Mouse (Mus musculus): ENCODE data around the gene Ppbp. TPM values are rescaled to one million over a fixed set of nuclear protein-coding genes. Genes with fewer than 3 reads are reported as not detected.
A peak's percentile ranks its signal among the peaks of the same experiment; 100 is the strongest.
"Not testable (repeated sequence)": the region's sequence is repeated elsewhere in the genome, so short reads cannot be mapped to it uniquely, and the experiment has no call there.

Ppbp gene
- polyA plus RNA-seq, 1 experiment from 2014 or later = 3.0 TPM

DNA sequence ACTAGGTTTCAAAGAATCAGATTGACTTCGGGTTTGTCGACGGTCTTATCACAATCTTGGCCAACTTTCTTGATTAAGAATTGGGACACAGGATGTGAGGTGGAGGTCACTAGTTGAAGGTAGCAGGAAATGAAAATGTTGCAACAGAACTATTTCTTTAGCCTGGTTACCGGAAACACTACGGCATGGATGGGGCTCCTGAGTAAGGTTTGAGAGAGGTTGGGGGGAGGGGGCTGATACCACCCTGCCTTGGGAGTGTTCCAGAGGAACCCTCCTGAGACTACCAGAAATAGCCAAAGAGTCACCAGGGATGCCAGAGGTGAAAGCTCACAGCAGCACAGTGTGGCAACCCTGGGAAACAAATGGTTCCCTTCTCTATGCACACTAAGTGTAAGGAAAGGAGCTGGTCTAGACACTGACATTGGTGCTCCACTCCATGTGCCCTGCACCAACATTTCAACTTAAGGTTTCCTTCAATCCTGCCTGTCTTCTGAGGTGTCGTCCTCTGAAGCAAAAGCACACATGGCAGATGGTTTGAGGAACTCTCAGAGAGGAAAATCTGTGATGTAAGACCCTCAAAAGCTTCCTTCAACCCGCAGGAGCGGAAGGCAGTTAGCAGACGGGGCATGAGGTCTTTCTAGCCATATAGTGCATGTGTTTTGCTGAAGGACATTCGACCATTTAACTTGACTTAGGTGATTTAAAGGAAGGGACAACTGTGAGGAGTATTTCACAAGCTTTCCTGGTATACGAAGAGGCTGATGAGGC lies 21.2 kb downstream of the Ppbp start:
- H3K27me3 ChIP-seq = no peaks in the 10 kb centered on the region
- peak overlapping the region; percentile 41 for H3K4me2 ChIP-seq
- no peak; the same call in 1 of the 2 replicates for ATAC-seq (replicated peaks; ENCODE audit: low FRiP score)
- H3K9ac ChIP-seq = no peak overlapping the region
- 0 out of 2 replicates have a peak overlapping the region, but pooled peaks have one; percentile 9 for H3K4me3 ChIP-seq (replicated peaks)
- H3K27ac ChIP-seq = peak overlapping the region; percentile 72
- 40% methylated on average over 11 of the region's 11 CpGs for WGBS
- H3K4me1 ChIP-seq = peaks cover 24% of the 10 kb centered on the region
- no peaks in the 10 kb centered on the region for H3K36me3 ChIP-seq
- no peaks in the 10 kb centered on the region for H3K9me3 ChIP-seq (replicated peaks)

DNA sequence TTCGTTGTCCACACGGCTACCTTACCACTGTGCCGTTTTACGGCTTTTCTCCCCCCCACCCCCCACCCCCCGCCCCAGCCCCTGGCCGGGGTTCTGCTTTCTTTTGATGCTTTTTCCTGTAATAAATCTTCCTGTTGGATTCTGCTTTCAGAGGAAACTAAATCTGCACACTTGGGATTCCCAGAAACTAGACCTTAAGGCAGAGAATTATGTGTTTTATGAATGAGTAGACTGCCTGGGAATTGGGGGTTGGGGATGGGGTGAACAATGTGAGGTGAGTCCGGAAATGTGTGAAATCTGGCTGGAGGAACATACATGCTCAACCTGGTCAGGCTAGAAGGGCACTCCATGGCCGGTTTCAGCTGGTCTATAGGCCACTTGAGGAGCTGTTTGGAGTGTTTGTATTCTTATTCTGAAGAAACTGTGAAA lies 21.8 kb downstream of the Ppbp start:
- ATAC-seq (replicated peaks; ENCODE audit: low FRiP score) = peak; percentile 78
- Histone ChIP-seq H3K4me3 (replicated peaks) (0 out of 2 replicates have a peak overlapping the region, but pooled peaks have one; percentile 9), H3K9me3 (replicated peaks) (no peaks in the 10 kb centered on the region), H3K27ac (peak overlapping the region; percentile 72), H3K27me3 (no peaks in the 10 kb centered on the region), H3K4me1 (peaks cover 24% of the 10 kb centered on the region), H3K4me2 (peak overlapping the region; percentile 41), H3K36me3 (no peaks in the 10 kb centered on the region), H3K9ac (no peak overlapping the region)
- 14% methylated on average over 8 of the region's 8 CpGs for WGBS

DNA sequence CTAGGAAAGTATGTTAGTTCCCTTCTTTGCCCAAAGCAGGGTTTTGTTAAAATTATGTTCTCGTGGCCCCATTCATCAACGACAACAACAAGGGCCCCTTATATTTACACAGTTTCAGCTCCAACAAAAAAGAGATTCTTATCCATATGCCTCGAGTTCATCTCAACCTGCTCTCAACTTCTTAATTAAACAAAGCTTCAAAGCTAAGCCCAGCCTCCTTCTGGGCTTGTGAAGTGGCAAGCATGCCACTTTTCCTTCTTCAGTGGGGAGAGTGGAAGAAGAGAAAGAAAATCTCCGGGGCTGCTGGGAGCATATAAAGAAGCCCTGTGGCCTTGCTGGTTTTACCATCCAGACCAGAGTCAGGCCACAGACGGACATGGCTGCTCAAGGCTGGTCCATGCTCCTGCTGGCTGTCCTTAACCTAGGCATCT lies 25.9 kb downstream of the Ppbp start, which contains the start of gene Cxcl15:
Gene Cxcl15, plus strand, starts transcription at position 340 of the 431 bp plus-strand sequence.
- no peak within 1 kb of the TSS for H3K27ac ChIP-seq
- 68% methylated on average over 5 of the region's 5 CpGs for WGBS
- no peaks in the 10 kb centered on the region for H3K9me3 ChIP-seq (replicated peaks)
- H3K9ac ChIP-seq = no peak within 1 kb of the TSS
- no peak within 1 kb of the TSS for H3K4me3 ChIP-seq (replicated peaks)
- H3K4me2 ChIP-seq = no peak within 1 kb of the TSS
- H3K4me1 ChIP-seq = peaks cover 13% of the 10 kb centered on the region
- no peaks in the 10 kb centered on the region for H3K27me3 ChIP-seq
- H3K36me3 ChIP-seq = no peaks in the 10 kb centered on the region
- ATAC-seq (replicated peaks; ENCODE audit: low FRiP score) = no peak

DNA sequence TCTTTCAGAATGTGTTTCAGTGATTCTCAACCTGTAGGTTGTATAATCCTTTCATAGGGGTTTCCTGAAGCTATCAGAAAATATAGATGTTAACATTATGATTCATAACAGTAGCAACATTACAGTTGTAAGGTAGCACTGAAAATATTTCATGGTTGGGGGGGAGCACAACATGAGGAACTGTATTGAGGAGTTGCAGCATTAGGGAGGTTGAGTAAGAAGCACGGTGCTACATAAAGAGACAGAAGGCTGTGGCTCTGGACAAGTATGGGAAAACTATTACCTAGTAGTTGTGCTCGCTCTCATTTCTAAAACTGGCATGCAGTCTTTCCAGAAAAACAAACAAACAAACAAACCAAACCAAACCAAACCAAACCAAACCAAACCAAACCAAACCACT lies 27.1 kb downstream of the Ppbp start:
- H3K9ac ChIP-seq; H3K9me3 ChIP-seq (replicated peaks); H3K27ac ChIP-seq; H3K4me2 ChIP-seq; H3K4me1 ChIP-seq; H3K27me3 ChIP-seq; ATAC-seq (replicated peaks; ENCODE audit: low FRiP score); H3K4me3 ChIP-seq (replicated peaks); H3K36me3 ChIP-seq: not testable (repeated sequence)
- 88% methylated on average over 2 of the region's 2 CpGs for WGBS

DNA sequence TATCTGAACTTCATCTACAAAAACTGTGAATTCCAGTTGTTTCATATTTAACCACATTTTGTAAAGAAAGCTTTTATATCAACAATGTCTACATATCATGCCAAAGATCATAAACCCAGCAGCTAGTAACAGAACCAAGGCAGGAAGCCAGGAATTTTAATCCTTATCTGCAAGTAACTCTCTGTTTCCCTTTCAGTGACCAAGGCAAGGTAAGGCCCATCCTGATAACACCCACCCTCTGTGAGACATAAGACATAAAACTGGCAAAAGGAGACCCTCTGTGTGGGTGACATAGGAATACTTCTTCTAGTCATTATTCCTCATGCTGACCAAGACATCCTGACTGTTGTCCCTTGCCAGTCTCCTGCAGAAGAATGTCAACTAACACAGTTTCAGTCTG lies 36.3 kb downstream of the Ppbp start:
- ATAC-seq (replicated peaks; ENCODE audit: low FRiP score) = no peak
- no peak overlapping the region for H3K9ac ChIP-seq
- no peaks in the 10 kb centered on the region for H3K9me3 ChIP-seq (replicated peaks)
- no peaks in the 10 kb centered on the region for H3K27me3 ChIP-seq
- no peak overlapping the region for H3K4me3 ChIP-seq (replicated peaks)
- H3K36me3 ChIP-seq = no peaks in the 10 kb centered on the region
- no peaks in the 10 kb centered on the region for H3K4me1 ChIP-seq
- no peak overlapping the region for H3K4me2 ChIP-seq
- no peak overlapping the region for H3K27ac ChIP-seq

DNA sequence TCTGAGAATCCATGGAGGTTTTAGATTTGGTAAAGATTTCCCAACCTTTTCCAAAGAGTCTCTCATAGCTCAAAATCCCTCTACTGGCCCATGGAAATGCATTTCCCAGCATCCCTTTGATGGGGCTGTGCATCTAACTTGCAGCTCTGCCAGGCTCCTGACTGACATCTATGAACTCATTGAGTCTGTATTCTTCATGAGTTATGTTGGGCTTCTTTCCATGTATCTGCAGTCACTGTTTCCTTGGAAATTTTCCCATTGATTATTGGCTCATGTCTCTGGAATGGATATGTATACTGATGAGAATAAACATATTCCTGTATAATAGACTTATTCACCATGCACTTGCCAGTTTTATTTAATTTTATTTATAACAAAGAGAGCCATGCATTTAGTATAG lies 37.7 kb downstream of the Ppbp start:
- Histone ChIP-seq H3K4me3 (replicated peaks) (no peak overlapping the region), H3K9me3 (replicated peaks) (no peaks in the 10 kb centered on the region), H3K27me3 (no peaks in the 10 kb centered on the region), H3K36me3 (no peaks in the 10 kb centered on the region), H3K9ac (no peak overlapping the region), H3K4me1 (no peaks in the 10 kb centered on the region), H3K4me2 (no peak overlapping the region), H3K27ac (no peak overlapping the region)
- no peak for ATAC-seq (replicated peaks; ENCODE audit: low FRiP score)

DNA sequence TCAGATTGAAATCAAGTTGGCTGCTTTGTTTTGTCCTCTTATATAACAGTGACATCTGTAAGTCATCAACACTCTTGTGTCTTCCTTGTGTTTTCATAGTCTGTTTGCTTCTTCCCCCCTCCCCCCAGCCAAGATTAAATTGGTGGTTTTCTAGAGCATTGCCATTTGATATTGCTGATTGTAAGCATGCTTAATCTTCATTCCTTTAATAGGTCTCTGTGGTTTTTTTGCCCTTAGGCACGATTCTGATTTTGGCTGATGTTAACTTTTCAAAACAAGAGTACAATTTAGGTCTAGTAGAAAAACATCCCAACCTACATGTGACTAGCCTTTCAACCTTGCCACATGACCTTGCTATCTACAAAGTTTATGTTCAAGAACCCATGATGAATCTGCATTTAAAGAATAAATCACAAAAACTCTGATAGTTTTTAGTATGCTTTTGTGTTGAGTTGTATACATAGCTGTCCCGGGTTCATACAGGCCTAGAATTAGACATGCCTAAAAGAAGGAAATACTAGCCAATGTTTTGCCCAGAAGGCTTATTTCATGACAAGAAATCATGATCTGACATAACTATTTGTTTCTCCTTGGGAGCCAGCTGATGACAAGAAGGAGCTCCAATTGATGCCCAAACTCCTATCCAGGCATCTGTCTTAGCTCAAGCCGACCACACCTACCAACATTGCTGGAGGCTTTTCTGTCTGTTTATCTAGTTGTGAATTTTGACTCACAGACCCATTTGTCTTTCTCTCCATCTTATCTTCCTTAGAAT lies 39.0 kb downstream of the Ppbp start:
- H3K4me3 ChIP-seq (replicated peaks) = no peak overlapping the region
- no peak overlapping the region for H3K27ac ChIP-seq
- no peaks in the 10 kb centered on the region for H3K36me3 ChIP-seq
- H3K27me3 ChIP-seq = no peaks in the 10 kb centered on the region
- no peaks in the 10 kb centered on the region for H3K9me3 ChIP-seq (replicated peaks)
- no peaks in the 10 kb centered on the region for H3K4me1 ChIP-seq
- no peak for ATAC-seq (replicated peaks; ENCODE audit: low FRiP score)
- no peak overlapping the region for H3K4me2 ChIP-seq
- 62% methylated on average over 3 of the region's 3 CpGs for WGBS
- no peak overlapping the region for H3K9ac ChIP-seq

Small RNA genes lying within 50 kb of the gene (microRNA-seq; reads per million reads assigned to microRNA genes)
- gene Gm24322 = not detected

Other genes with a start within 250 kb of the Ppbp start
- 7.8 and 8.0 TPM in 2 replicates for gene Afm, start 249.6 kb upstream of the Ppbp start, polyA plus RNA-seq (2015; fragmentation: Nextera tagmentation; extraction: Ambion mirVana)
- gene 5830473C10Rik, start 207.4 kb upstream of the Ppbp start, polyA plus RNA-seq (2015; fragmentation: Nextera tagmentation; extraction: Ambion mirVana) = 0.09 and 0.14 TPM in 2 replicates
- 10.9 and 12.1 TPM in 2 replicates for gene Rassf6, start 127.9 kb upstream of the Ppbp start, polyA plus RNA-seq (2015; fragmentation: Nextera tagmentation; extraction: Ambion mirVana)
- not detected in 2 replicates for gene Cxcl5, start 9.2 kb upstream of the Ppbp start, polyA plus RNA-seq (2015; fragmentation: Nextera tagmentation; extraction: Ambion mirVana)
- 37.4 and 38.0 TPM in 2 replicates for gene Pf4, start 3.9 kb downstream of the Ppbp start, polyA plus RNA-seq (2015; fragmentation: Nextera tagmentation; extraction: Ambion mirVana)
- gene Cxcl3, start 17.6 kb downstream of the Ppbp start, polyA plus RNA-seq (2015; fragmentation: Nextera tagmentation; extraction: Ambion mirVana) = not detected in 2 replicates
- 0.06 and 0.08 TPM in 2 replicates for gene Cxcl15, start 26.0 kb downstream of the Ppbp start, polyA plus RNA-seq (2015; fragmentation: Nextera tagmentation; extraction: Ambion mirVana)
- 0.65 and 0.77 TPM in 2 replicates for gene Cxcl1, start 122.7 kb downstream of the Ppbp start, polyA plus RNA-seq (2015; fragmentation: Nextera tagmentation; extraction: Ambion mirVana)
- gene Cxcl2, start 135.4 kb downstream of the Ppbp start, polyA plus RNA-seq (2015; fragmentation: Nextera tagmentation; extraction: Ambion mirVana) = not detected in 2 replicates
- 47.1 and 61.2 TPM in 2 replicates for gene Mthfd2l, start 162.6 kb downstream of the Ppbp start, polyA plus RNA-seq (2015; fragmentation: Nextera tagmentation; extraction: Ambion mirVana)